Mouse (Mus musculus) kidney, embryonic 15.5 days (tissue): ENCODE results near the gene Mrpl34. TPM values are rescaled to one million over a fixed set of nuclear protein-coding genes. Genes with fewer than 3 reads are reported as not detected.

Experiments used
- ATAC-seq: fragments of 200-750 bp; cut with Nextera tagmentation; replicated peaks from 2 replicates; pipeline ENCODE4 v1.8.0; 2017; ENCODE audit warnings: moderate TSS enrichment; ENCODE audit not compliant: low FRiP score
- H3K27ac ChIP-seq: fragments of 300-500 bp; sonication (generic); 2 replicates; pipeline ENCODE4 v1.5.1; 2015; ENCODE audit warnings: mild to moderate bottlenecking, inconsistent platforms
- H3K27me3 ChIP-seq: fragments of 300-500 bp; sonication (generic); 2 replicates; pipeline ENCODE4 v1.6.1; 2015; ENCODE audit warnings: inconsistent platforms
- H3K36me3 ChIP-seq: fragments of 300-500 bp; sonication (generic); 2 replicates; pipeline ENCODE4 v1.6.1; 2015; ENCODE audit warnings: inconsistent platforms
- H3K4me1 ChIP-seq: fragments of 300-500 bp; sonication (generic); 2 replicates; pipeline ENCODE4 v1.6.1; 2015; ENCODE audit warnings: inconsistent platforms
- H3K4me2 ChIP-seq: fragments of 300-500 bp; sonication (generic); 2 replicates; pipeline ENCODE4 v1.6.1; 2015; ENCODE audit warnings: moderate library complexity, mild to moderate bottlenecking, inconsistent platforms
- H3K4me3 ChIP-seq: fragments of 300-500 bp; sonication (generic); replicated peaks from 2 replicates; pipeline ENCODE4 v1.5.1; 2015; ENCODE audit warnings: mild to moderate bottlenecking, inconsistent platforms
- H3K9ac ChIP-seq: fragments of 300-500 bp; sonication (generic); 2 replicates; pipeline ENCODE4 v1.6.1; 2015; ENCODE audit warnings: mild to moderate bottlenecking, inconsistent platforms
- H3K9me3 ChIP-seq: fragments of 300-500 bp; sonication (generic); replicated peaks from 2 replicates; pipeline ENCODE4 v1.6.1; 2016; ENCODE audit warnings: inconsistent platforms
- WGBS: fragments of 180-500 bp; shearing (Covaris S2); methylation state at CpG from one replicate; pipeline ENCODE4 v1.1.7; 2015; ENCODE audit warnings: mixed read lengths; 5-methylcytosine and 5-hydroxymethylcytosine counted together
- polyA plus RNA-seq: library from polyadenylated mRNA; unstranded; fragments of >200 nt; fragmentation: Nextera tagmentation; extraction: Ambion mirVana; gene quantifications from 2 replicates; pipeline ENCODE4 v1.2.1, GENCODE M21; 2015

Gene Mrpl34
- polyA plus RNA-seq, 1 experiment from 2014 or later: 178 TPM

GRCm38 (mm10) chr8:71460716-71461115, 4.0 kb upstream of the Mrpl34 start:
- Histone ChIP-seq H3K9ac (no peak overlapping the region), H3K4me2 (no peak overlapping the region), H3K4me1 (peaks cover 27% of the 10 kb centered on the region), H3K27me3 (no peaks in the 10 kb centered on the region), H3K4me3 (no peak overlapping the region), H3K36me3 (peaks cover 45% of the 10 kb centered on the region), H3K9me3 (no peaks in the 10 kb centered on the region), H3K27ac (no peak overlapping the region)
- ATAC-seq: no peak
- WGBS: 94% methylated on average over 6 of the region's 6 CpGs

GRCm38 (mm10) chr8:71461152-71461840, 3.5 kb upstream of the Mrpl34 start:
- Histone ChIP-seq H3K4me3 (no peak overlapping the region), H3K9me3 (no peaks in the 10 kb centered on the region), H3K9ac (no peak overlapping the region), H3K27me3 (no peaks in the 10 kb centered on the region), H3K4me2 (no peak overlapping the region), H3K4me1 (peaks cover 33% of the 10 kb centered on the region), H3K36me3 (peaks cover 50% of the 10 kb centered on the region), H3K27ac (no peak overlapping the region)
- WGBS: 80% methylated on average over 47 of the region's 47 CpGs
- ATAC-seq: no peak

GRCm38 (mm10) chr8:71462191-71462590, 2.6 kb upstream of the Mrpl34 start:
- Histone ChIP-seq H3K36me3 (peaks cover 56% of the 10 kb centered on the region), H3K4me2 (peak overlapping the region; percentile 89), H3K9me3 (no peaks in the 10 kb centered on the region), H3K27me3 (no peaks in the 10 kb centered on the region), H3K9ac (no peak overlapping the region), H3K4me3 (peak overlapping the region; percentile 92), H3K27ac (no peak overlapping the region), H3K4me1 (peaks cover 33% of the 10 kb centered on the region)
- no peak for ATAC-seq
- 67% methylated on average over 4 of the region's 4 CpGs for WGBS

GRCm38 (mm10) chr8:71462786-71463185, 2.0 kb upstream of the Mrpl34 start:
- Histone ChIP-seq H3K27ac (peak overlapping the region; percentile 85), H3K4me1 (peaks cover 33% of the 10 kb centered on the region), H3K9ac (peak overlapping the region; percentile 79), H3K27me3 (no peaks in the 10 kb centered on the region), H3K4me2 (peak overlapping the region; percentile 89), H3K4me3 (peak overlapping the region; percentile 92), H3K36me3 (peaks cover 54% of the 10 kb centered on the region), H3K9me3 (no peaks in the 10 kb centered on the region)
- 0 out of 2 replicates have a peak, but pooled peaks have one; percentile 1 for ATAC-seq
- WGBS: 8% methylated on average over 16 of the region's 16 CpGs

GRCm38 (mm10) chr8:71463188-71464033, 1.3 kb upstream of the Mrpl34 start, which contains the start of gene Abhd8:
Gene Abhd8 (minus strand): TSS chr8:71463655.
- 1% methylated on average over 55 of the region's 55 CpGs for WGBS
- H3K27ac ChIP-seq: peak within 1 kb of the TSS; percentile 85

GRCm38 (mm10) chr8:71465733-71466132, 974 bp downstream of the Mrpl34 start:
- ATAC-seq: no peak
- 80% methylated on average over 8 of the region's 8 CpGs for WGBS

More at GRCm38 (mm10) chr8:71463188-71464033, 1.3 kb upstream of the Mrpl34 start, which contains the start of gene Abhd8:
- Histone ChIP-seq H3K4me2 (peak within 1 kb of the TSS; percentile 89), H3K36me3 (peaks cover 48% of the 10 kb centered on the region), H3K9me3 (no peaks in the 10 kb centered on the region), H3K27me3 (no peaks in the 10 kb centered on the region), H3K4me3 (peak within 1 kb of the TSS; percentile 92), H3K4me1 (peaks cover 33% of the 10 kb centered on the region), H3K9ac (peak within 1 kb of the TSS; percentile 79)
- ATAC-seq: peak; percentile 82

GRCm38 (mm10) chr8:71466198-71466597, 1.4 kb downstream of the Mrpl34 start:
- no peak overlapping the region for H3K27ac ChIP-seq
- no peak overlapping the region for H3K4me2 ChIP-seq
- no peaks in the 10 kb centered on the region for H3K9me3 ChIP-seq
- no peak overlapping the region for H3K9ac ChIP-seq
- peaks cover 25% of the 10 kb centered on the region for H3K36me3 ChIP-seq
- no peak overlapping the region for H3K4me3 ChIP-seq
- 95% methylated on average over 5 of the region's 5 CpGs for WGBS
- no peaks in the 10 kb centered on the region for H3K27me3 ChIP-seq
- no peak for ATAC-seq
- peaks cover 50% of the 10 kb centered on the region for H3K4me1 ChIP-seq

More at GRCm38 (mm10) chr8:71465733-71466132, 974 bp downstream of the Mrpl34 start:
- no peaks in the 10 kb centered on the region for H3K9me3 ChIP-seq
- peaks cover 45% of the 10 kb centered on the region for H3K4me1 ChIP-seq
- peak overlapping the region; percentile 89 for H3K4me2 ChIP-seq
- H3K27ac ChIP-seq: no peak overlapping the region
- H3K9ac ChIP-seq: no peak overlapping the region
- H3K36me3 ChIP-seq: peaks cover 28% of the 10 kb centered on the region
- H3K4me3 ChIP-seq: peak overlapping the region; percentile 92
- no peaks in the 10 kb centered on the region for H3K27me3 ChIP-seq

GRCm38 (mm10) chr8:71467201-71467600, 2.4 kb downstream of the Mrpl34 start:
- no peak overlapping the region for H3K9ac ChIP-seq
- H3K27me3 ChIP-seq: no peaks in the 10 kb centered on the region
- no peak overlapping the region for H3K27ac ChIP-seq
- H3K9me3 ChIP-seq: no peaks in the 10 kb centered on the region
- no peak for ATAC-seq
- peaks cover 51% of the 10 kb centered on the region for H3K4me1 ChIP-seq
- no peak overlapping the region for H3K4me2 ChIP-seq
- peaks cover 29% of the 10 kb centered on the region for H3K36me3 ChIP-seq
- H3K4me3 ChIP-seq: no peak overlapping the region
- 91% methylated on average over 2 of the region's 2 CpGs for WGBS

GRCm38 (mm10) chr8:71468001-71468400, 3.2 kb downstream of the Mrpl34 start:
- Histone ChIP-seq H3K27ac (no peak overlapping the region), H3K4me2 (no peak overlapping the region), H3K9me3 (no peaks in the 10 kb centered on the region), H3K27me3 (no peaks in the 10 kb centered on the region), H3K4me3 (no peak overlapping the region), H3K36me3 (peaks cover 37% of the 10 kb centered on the region), H3K4me1 (peaks cover 43% of the 10 kb centered on the region), H3K9ac (no peak overlapping the region)
- ATAC-seq: no peak
- 96% methylated on average over 1 of the region's 1 CpGs for WGBS

GRCm38 (mm10) chr8:71468916-71469315, 4.2 kb downstream of the Mrpl34 start, which contains the start of gene Dda1:
Gene Dda1 (plus strand): TSS chr8:71469199.
- peak within 1 kb of the TSS; percentile 74 for H3K4me2 ChIP-seq
- WGBS: 0% methylated on average over 47 of the region's 52 CpGs
- H3K4me3 ChIP-seq: peak within 1 kb of the TSS; percentile 70
- no peaks in the 10 kb centered on the region for H3K27me3 ChIP-seq
- H3K9ac ChIP-seq: peak within 1 kb of the TSS; percentile 68
- H3K4me1 ChIP-seq: peaks cover 36% of the 10 kb centered on the region
- H3K36me3 ChIP-seq: peaks cover 46% of the 10 kb centered on the region
- H3K27ac ChIP-seq: peak within 1 kb of the TSS; percentile 42
- peak; percentile 90 for ATAC-seq
- no peaks in the 10 kb centered on the region for H3K9me3 ChIP-seq

GRCm38 (mm10) chr8:71469411-71469810, 4.7 kb downstream of the Mrpl34 start:
- ATAC-seq: peak; percentile 5
- peaks cover 31% of the 10 kb centered on the region for H3K4me1 ChIP-seq
- 1% methylated on average over 24 of the region's 24 CpGs for WGBS
- peak overlapping the region; percentile 74 for H3K4me2 ChIP-seq
- H3K9me3 ChIP-seq: no peaks in the 10 kb centered on the region
- H3K9ac ChIP-seq: peak overlapping the region; percentile 68
- peak overlapping the region; percentile 70 for H3K4me3 ChIP-seq
- H3K27ac ChIP-seq: peak overlapping the region; percentile 42
- H3K27me3 ChIP-seq: no peaks in the 10 kb centered on the region
- H3K36me3 ChIP-seq: peaks cover 51% of the 10 kb centered on the region
